Mouse (Mus musculus) small intestine, adult 10 weeks (tissue): ENCODE data around the gene Gm28510. TPM values are rescaled to one million over a fixed set of nuclear protein-coding genes. Genes with fewer than 3 reads are reported as not detected.

Experiments used
- polyA plus RNA-seq: library from polyadenylated mRNA; stranded (reverse); fragments of 350-450 nt; fragmentation: Illumina TruSeq; extraction: RNeasy Lipid Tissue Mini Kit (QIAGEN cat#74804); gene quantifications from one replicate; pipeline ENCODE4 v1.2.3, GENCODE M21; 2014; ENCODE audit warnings: low replicate concordance

Gm28510 gene
- polyA plus RNA-seq = not detected

GRCm38 (mm10) chrY:10412437-10412836 is at the start of gene Gm28510:
Gm28510 (plus strand) TSS chrY:10412737.

Other genes with a start within 250 kb of the Gm28510 start
- gene Gm20834, start 88.1 kb upstream of the Gm28510 start, polyA plus RNA-seq = not detected
- gene Gm20737, start 123.3 kb downstream of the Gm28510 start, polyA plus RNA-seq = not detected
- not detected for gene Gm21775, start 140.7 kb downstream of the Gm28510 start, polyA plus RNA-seq
- not detected for gene Gm21900, start 203.6 kb downstream of the Gm28510 start, polyA plus RNA-seq